ENCODE assay signal across 8 mouse cellular contexts in genomic region chr10:93261981-93262499, GRCm38 (mm10). TPM values are rescaled to one million over a fixed set of nuclear protein-coding genes. Genes with fewer than 3 reads are reported as not detected.
A peak's percentile ranks its signal among the peaks of the same experiment; 100 is the strongest.
DNase-seq lines count a peak whose midpoint lies in the region; ATAC-seq lines count a peak whose summit lies in the region.

No protein-coding gene starts in this region.

- peak overlapping the region; percentile 11 for H3K4me3 ChIP-seq in forebrain, embryonic 15.5 days
- no peak overlapping the region for H3K4me3 ChIP-seq in limb, embryonic 13.5 days
- H3K4me3 ChIP-seq in midbrain, embryonic 12.5 days = no peak overlapping the region

- ATAC-seq in forebrain, embryonic 15.5 days (replicated peaks) = peak; percentile 61
- ATAC-seq in limb, embryonic 13.5 days (ENCODE audit: low FRiP score, low read depth) = peak; percentile 41; the same call in 1 of the 2 replicates
- ATAC-seq in midbrain, embryonic 12.5 days (ENCODE audit: low FRiP score, low read depth) = peak; percentile 68

- peaks cover 55% of the 10 kb centered on the region for H3K4me1 ChIP-seq in forebrain, embryonic 15.5 days
- peaks cover 38% of the 10 kb centered on the region for H3K4me1 ChIP-seq in limb, embryonic 13.5 days
- H3K4me1 ChIP-seq in midbrain, embryonic 12.5 days = peaks cover 37% of the 10 kb centered on the region

- DNase-seq in thymus, postnatal 4 days = peak; percentile 50
- no peak for DNase-seq in thymus, postnatal 10 days (ENCODE audit: low spot score in 2 of 2)
- DNase-seq in adrenal gland, postnatal 25 days = no peak
- no peak for DNase-seq in c-Kit-positive CD71-positive TER-119-positive erythroid progenitor cells, embryonic 14.5 days (ENCODE audit: low spot score)
- DNase-seq in testis, postnatal 14 days (ENCODE audit: low spot score) = no peak

- H3K27ac ChIP-seq in forebrain, embryonic 15.5 days (replicated peaks) = peak overlapping the region; percentile 80
- H3K27ac ChIP-seq in limb, embryonic 13.5 days = peak overlapping the region; percentile 61; the same call in 1 of the 2 replicates
- H3K27ac ChIP-seq in midbrain, embryonic 12.5 days (replicated peaks) = no peak overlapping the region

- H3K4me2 ChIP-seq in forebrain, embryonic 15.5 days (replicated peaks) = peak overlapping the region; percentile 40
- H3K4me2 ChIP-seq in limb, embryonic 13.5 days (replicated peaks) = peak overlapping the region; percentile 35
- H3K4me2 ChIP-seq in midbrain, embryonic 12.5 days (replicated peaks) = peak overlapping the region; percentile 43

- no peaks in the 10 kb centered on the region for H3K36me3 ChIP-seq in forebrain, embryonic 15.5 days
- H3K36me3 ChIP-seq in limb, embryonic 13.5 days = peaks cover 64% of the 10 kb centered on the region
- no peaks in the 10 kb centered on the region for H3K36me3 ChIP-seq in midbrain, embryonic 12.5 days

- no peaks in the 10 kb centered on the region for H3K27me3 ChIP-seq in forebrain, embryonic 15.5 days
- no peaks in the 10 kb centered on the region for H3K27me3 ChIP-seq in limb, embryonic 13.5 days
- no peaks in the 10 kb centered on the region for H3K27me3 ChIP-seq in midbrain, embryonic 12.5 days

- no peaks in the 10 kb centered on the region for H3K9me3 ChIP-seq in forebrain, embryonic 15.5 days
- H3K9me3 ChIP-seq in limb, embryonic 13.5 days = no peaks in the 10 kb centered on the region
- H3K9me3 ChIP-seq in midbrain, embryonic 12.5 days = no peaks in the 10 kb centered on the region

- 6% methylated on average over 15 of the region's 15 CpGs for WGBS in forebrain, embryonic 15.5 days
- WGBS in limb, embryonic 13.5 days = 32% methylated on average over 15 of the region's 15 CpGs
- 12% methylated on average over 15 of the region's 15 CpGs for WGBS in midbrain, embryonic 12.5 days

- H3K9ac ChIP-seq in forebrain, embryonic 15.5 days (replicated peaks) = 0 out of 2 replicates have a peak overlapping the region, but pooled peaks have one; percentile 19
- no peak overlapping the region for H3K9ac ChIP-seq in limb, embryonic 13.5 days
- H3K9ac ChIP-seq in midbrain, embryonic 12.5 days (replicated peaks) = peak overlapping the region; percentile 17; the same call in 1 of the 2 replicates

RNA-seq across cellular contexts. Expression of gene Elk3, which starts 48.9 kb away (rescaled TPM):
- polyA plus RNA-seq in forebrain, embryonic 15.5 days (2015; fragmentation: Nextera tagmentation; extraction: Ambion mirVana) = 6.2 and 7.9 TPM in 2 replicates
- polyA plus RNA-seq in limb, embryonic 13.5 days (2015; fragmentation: Nextera tagmentation; extraction: Ambion mirVana) = 48.6 and 49.2 TPM in 2 replicates
- polyA plus RNA-seq in midbrain, embryonic 12.5 days (2016; fragmentation: Nextera tagmentation; extraction: Ambion mirVana) = 10.8 and 11.3 TPM in 2 replicates
- total RNA-seq in adrenal gland, postnatal 25 days (2021) = 37.7 and 47.1 TPM in 2 replicates
